Mouse (Mus musculus) testis, adult 2 months (tissue): ENCODE data around the gene Nr1h2. TPM values are rescaled to one million over a fixed set of nuclear protein-coding genes. Genes with fewer than 3 reads are reported as not detected.
A peak's percentile ranks its signal among the peaks of the same experiment; 100 is the strongest.

Experiments
- H3K27ac ChIP-seq: fragments of 200-500 bp; 2 replicates; pipeline ENCODE4 v1.5.1; 2012; ENCODE audit warnings: low read depth, low read length; ENCODE audit not compliant: control insufficient read depth, insufficient read depth
- H3K27me3 ChIP-seq: fragments of 200-500 bp; 2 replicates; pipeline ENCODE4 v1.6.1; 2012; ENCODE audit warnings: mild to moderate bottlenecking, low read length, moderate library complexity; ENCODE audit not compliant: control insufficient read depth, insufficient read depth
- H3K36me3 ChIP-seq: fragments of 200-500 bp; 2 replicates; pipeline ENCODE4 v1.6.1; 2012; ENCODE audit warnings: mild to moderate bottlenecking, low read length; ENCODE audit not compliant: control insufficient read depth, insufficient read depth
- H3K4me1 ChIP-seq: fragments of 200-500 bp; 2 replicates; pipeline ENCODE4 v1.6.1; 2012; ENCODE audit warnings: low read length; ENCODE audit not compliant: control insufficient read depth, insufficient read depth
- H3K4me3 ChIP-seq: fragments of 200-500 bp; 2 replicates; pipeline ENCODE4 v1.5.1; 2012; ENCODE audit warnings: low read depth, mild to moderate bottlenecking, low read length, moderate library complexity, mixed read lengths; ENCODE audit not compliant: control insufficient read depth
- CTCF ChIP-seq: fragments of 200-500 bp; IDR thresholded peaks from 2 replicates; pipeline ENCODE4 v1.5.1; 2012; ENCODE audit warnings: low read depth, mild to moderate bottlenecking, inconsistent platforms, low read length, moderate library complexity; ENCODE audit not compliant: control insufficient read depth, insufficient read depth, insufficient replicate concordance
- POLR2A ChIP-seq: fragments of 200-500 bp; IDR thresholded peaks from 2 replicates; pipeline ENCODE4 v1.6.1; 2012; ENCODE audit warnings: low read depth, mild to moderate bottlenecking, inconsistent platforms, low read length, moderate library complexity; ENCODE audit not compliant: control insufficient read depth
- polyA plus RNA-seq: library from polyadenylated mRNA; depleted of rRNA; stranded (reverse); fragments of >200 nt; gene quantifications from 2 replicates; pipeline ENCODE4 v1.2.3, GENCODE M21; 2012; rRNA removed

Nr1h2 gene
- polyA plus RNA-seq, 1 experiment, result 72.1 TPM

DNA sequence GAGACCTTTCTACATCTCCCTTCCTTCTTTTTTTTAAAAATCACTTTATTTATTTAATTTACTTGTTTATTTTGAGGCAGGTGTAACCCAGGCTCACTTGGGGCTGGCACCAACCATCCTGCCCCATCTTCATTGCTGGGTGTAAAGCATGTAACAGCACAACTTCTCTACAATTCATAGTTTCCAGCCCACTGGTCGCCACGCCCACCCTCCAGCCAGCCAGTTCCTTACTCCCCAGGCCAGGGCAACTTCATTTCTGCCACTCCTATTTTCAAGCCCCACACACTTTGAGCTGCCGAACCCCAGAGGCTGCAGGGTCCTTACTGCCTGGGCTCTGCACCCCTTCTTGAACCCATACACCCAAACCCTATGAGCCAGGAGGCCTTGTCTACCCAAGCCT is 32.8 kb downstream of the Nr1h2 start:
- H3K4me3 ChIP-seq, result no peak overlapping the region
- H3K36me3 ChIP-seq, result no peaks in the 10 kb centered on the region
- H3K27ac ChIP-seq, result no peak overlapping the region
- peaks cover 9% of the 10 kb centered on the region for H3K4me1 ChIP-seq
- TF ChIP-seq CTCF (no peak), POLR2A (no peak)
- H3K27me3 ChIP-seq, result no peaks in the 10 kb centered on the region

DNA sequence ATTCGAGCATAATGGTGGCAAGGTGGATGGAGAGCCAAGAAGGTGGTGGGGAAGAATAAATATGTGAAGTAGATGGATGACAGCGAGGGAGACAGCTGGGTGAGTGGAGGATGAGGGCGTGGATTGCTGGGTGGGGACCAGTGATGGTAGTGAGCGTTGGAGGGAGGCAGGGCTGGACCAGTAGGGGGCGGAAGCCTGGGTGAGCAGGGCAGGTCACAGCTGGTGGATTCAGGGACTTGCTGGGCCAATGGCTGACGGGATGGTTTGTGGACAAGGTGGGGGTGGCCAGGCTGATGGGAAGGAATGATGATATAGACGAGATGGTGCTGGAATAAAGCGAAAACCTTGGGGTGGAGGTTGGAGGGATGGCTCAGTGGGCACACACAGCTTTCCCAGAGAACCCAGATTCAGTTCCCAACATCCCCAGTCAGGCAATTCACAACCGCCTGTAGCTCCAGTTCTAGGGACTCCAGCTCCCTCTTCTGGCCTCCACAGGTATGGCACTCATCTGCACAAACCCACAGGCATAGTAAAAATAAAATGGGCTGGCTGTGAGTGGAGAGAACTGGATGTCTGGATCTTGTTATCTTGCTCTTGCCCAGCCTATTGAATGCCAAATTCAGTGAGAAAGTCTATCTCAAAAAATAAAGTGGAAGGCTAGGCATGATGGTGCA is 34.4 kb downstream of the Nr1h2 start:
- H3K4me3 ChIP-seq, result no peak overlapping the region
- peaks cover 5% of the 10 kb centered on the region; the same call in 1 of the 2 replicates for H3K4me1 ChIP-seq
- H3K27me3 ChIP-seq, result no peaks in the 10 kb centered on the region
- TF ChIP-seq CTCF (peak; percentile 59; the same call in 1 of the 2 replicates), POLR2A (no peak)
- no peaks in the 10 kb centered on the region for H3K36me3 ChIP-seq
- H3K27ac ChIP-seq, result no peak overlapping the region

GRCm38 (mm10) chr7:44507491-44507890 is 46.3 kb downstream of the Nr1h2 start:
- no peaks in the 10 kb centered on the region for H3K36me3 ChIP-seq
- TF ChIP-seq CTCF (no peak), POLR2A (no peak)
- no peaks in the 10 kb centered on the region for H3K4me1 ChIP-seq
- no peak overlapping the region for H3K27ac ChIP-seq
- no peaks in the 10 kb centered on the region for H3K27me3 ChIP-seq
- H3K4me3 ChIP-seq, result no peak overlapping the region

DNA sequence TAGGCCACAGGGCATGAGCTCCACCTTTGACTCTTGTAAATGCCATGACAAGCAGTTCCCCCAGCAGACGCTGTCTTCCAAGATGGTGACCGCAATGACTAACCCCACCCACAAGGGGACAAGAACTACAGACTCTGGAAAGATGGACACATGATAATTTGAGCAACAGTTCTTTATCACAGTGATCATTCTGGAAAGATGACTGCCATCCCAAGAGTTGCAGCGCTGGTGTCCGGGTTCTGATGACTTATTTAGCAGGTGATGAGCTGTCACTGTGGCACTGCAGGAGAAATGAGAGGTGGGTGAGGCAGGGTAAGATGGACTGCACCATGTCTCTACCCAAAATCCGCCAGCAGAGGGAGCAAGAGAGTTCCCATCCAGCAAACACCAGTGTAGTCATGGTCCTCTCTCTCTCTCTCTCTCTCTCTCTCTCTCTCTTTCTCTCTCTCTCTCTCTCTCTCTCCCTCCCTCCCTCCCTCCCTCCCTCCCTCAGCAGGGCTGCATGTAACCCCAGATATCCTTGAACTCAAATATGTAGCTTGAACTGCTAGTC is 52.1 kb downstream of the Nr1h2 start:
- no peak overlapping the region for H3K27ac ChIP-seq
- no peak for TF ChIP-seq POLR2A
- peak; percentile 59; the same call in 1 of the 2 replicates for TF ChIP-seq CTCF
- H3K36me3 ChIP-seq, result no peaks in the 10 kb centered on the region
- no peak overlapping the region for H3K4me3 ChIP-seq
- no peaks in the 10 kb centered on the region for H3K27me3 ChIP-seq
- H3K4me1 ChIP-seq, result peaks cover 13% of the 10 kb centered on the region

GRCm38 (mm10) chr7:44500046-44500445 is 53.7 kb downstream of the Nr1h2 start:
- no peak overlapping the region for H3K27ac ChIP-seq
- no peaks in the 10 kb centered on the region for H3K27me3 ChIP-seq
- no peaks in the 10 kb centered on the region for H3K36me3 ChIP-seq
- peak overlapping the region; percentile 30 for H3K4me3 ChIP-seq
- peaks cover 13% of the 10 kb centered on the region for H3K4me1 ChIP-seq
- no peak for TF ChIP-seq CTCF
- peak; percentile 38; the same call in 1 of the 2 replicates for TF ChIP-seq POLR2A

Other genes with a start within 250 kb of the Nr1h2 start
- 1.7 and 3.1 TPM in 2 replicates for gene Clec11a, start 247.0 kb downstream of the Nr1h2 start, polyA plus RNA-seq
- 4.0 and 5.5 TPM in 2 replicates for gene Shank1, start 243.7 kb downstream of the Nr1h2 start, polyA plus RNA-seq
- 2.0 TPM in 2 replicates for gene Syt3, start 169.8 kb downstream of the Nr1h2 start, polyA plus RNA-seq
- 112 and 131 TPM in 2 replicates for gene 1700008O03Rik, start 168.1 kb downstream of the Nr1h2 start, polyA plus RNA-seq
- gene Lrrc4b, start 124.9 kb downstream of the Nr1h2 start, polyA plus RNA-seq, result 0.46 and 0.55 TPM in 2 replicates
- 1.00 and 1.2 TPM in 2 replicates for gene Aspdh, start 88.6 kb downstream of the Nr1h2 start, polyA plus RNA-seq
- gene Josd2, start 86.0 kb downstream of the Nr1h2 start, polyA plus RNA-seq, result 118 and 120 TPM in 2 replicates
- gene Emc10, start 57.4 kb downstream of the Nr1h2 start, polyA plus RNA-seq, result 122 and 127 TPM in 2 replicates
- 1,517 and 1,849 TPM in 2 replicates for gene Fam71e1, start 57.4 kb downstream of the Nr1h2 start, polyA plus RNA-seq
- 0.04 TPM in 1 of 2 replicates, not detected in the other for gene Mybpc2, start 29.3 kb downstream of the Nr1h2 start, polyA plus RNA-seq
- 0.15 and 0.16 TPM in 2 replicates for gene Spib, start 21.9 kb downstream of the Nr1h2 start, polyA plus RNA-seq
- 18.1 and 20.3 TPM in 2 replicates for gene Pold1, start 5.1 kb downstream of the Nr1h2 start, polyA plus RNA-seq
- gene Napsa, start 18.4 kb upstream of the Nr1h2 start, polyA plus RNA-seq, result 0.67 and 2.4 TPM in 2 replicates
- gene Kcnc3, start 36.7 kb upstream of the Nr1h2 start, polyA plus RNA-seq, result 0.70 and 3.2 TPM in 2 replicates
- 1.2 and 2.6 TPM in 2 replicates for gene Myh14, start 116.9 kb upstream of the Nr1h2 start, polyA plus RNA-seq
- 171 and 196 TPM in 2 replicates for gene Izumo2, start 154.8 kb upstream of the Nr1h2 start, polyA plus RNA-seq
- gene Vrk3, start 194.5 kb upstream of the Nr1h2 start, polyA plus RNA-seq, result 131 and 149 TPM in 2 replicates
- 1.6 and 1.9 TPM in 2 replicates for gene Zfp473, start 197.1 kb upstream of the Nr1h2 start, polyA plus RNA-seq